Mouse (Mus musculus): ENCODE results near the gene AI464131. TPM values are rescaled to one million over a fixed set of nuclear protein-coding genes. Genes with fewer than 3 reads are reported as not detected.

The AI464131 gene
- polyA plus RNA-seq, 1 experiment from 2014 or later = 0.98 TPM

GRCm38 (mm10) chr4:41522136-41522535, 19.3 kb upstream of the AI464131 start:
- H3K4me3 ChIP-seq = no peak overlapping the region
- peaks cover 50% of the 10 kb centered on the region for H3K27me3 ChIP-seq (replicated peaks)
- no peaks in the 10 kb centered on the region for H3K9me3 ChIP-seq (replicated peaks)
- WGBS (ENCODE audit: insufficient replicate concordance) = 83% methylated on average over 6 of the region's 6 CpGs
- H3K36me3 ChIP-seq = no peaks in the 10 kb centered on the region
- H3K9ac ChIP-seq = no peak overlapping the region
- no peak overlapping the region for H3K4me2 ChIP-seq
- no peak for ATAC-seq
- no peaks in the 10 kb centered on the region for H3K4me1 ChIP-seq
- H3K27ac ChIP-seq = no peak overlapping the region

DNA sequence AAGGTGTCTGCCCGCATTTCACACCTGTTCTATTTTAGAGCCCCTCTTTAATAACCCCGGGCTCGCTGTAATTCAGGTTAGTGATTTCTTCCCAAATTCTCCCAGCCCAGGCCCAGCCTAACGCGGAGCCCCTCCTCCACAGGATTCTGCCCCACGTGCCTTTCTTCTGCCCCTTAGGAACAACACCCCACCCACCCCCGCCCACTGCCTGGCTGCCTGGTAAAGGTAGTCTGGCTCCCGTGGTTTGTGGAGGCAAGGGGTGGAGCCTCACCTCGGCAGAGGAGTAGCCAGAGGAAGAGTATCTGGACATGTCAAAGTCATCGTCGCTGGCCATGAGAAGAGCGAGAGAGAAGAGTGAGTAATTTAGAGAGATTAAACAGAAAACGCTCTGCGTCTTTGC, 17.8 kb upstream of the AI464131 start:
- WGBS (ENCODE audit: insufficient replicate concordance) = 33% methylated on average over 14 of the region's 14 CpGs
- ATAC-seq = no peak
- no peaks in the 10 kb centered on the region for H3K4me1 ChIP-seq

GRCm38 (mm10) chr4:41519195-41519594, 16.3 kb upstream of the AI464131 start:
- no peaks in the 10 kb centered on the region for H3K4me1 ChIP-seq
- no peak for ATAC-seq
- H3K9me3 ChIP-seq (replicated peaks) = no peaks in the 10 kb centered on the region
- 81% methylated on average over 5 of the region's 5 CpGs for WGBS (ENCODE audit: insufficient replicate concordance)
- no peak overlapping the region for H3K27ac ChIP-seq
- no peak overlapping the region for H3K4me2 ChIP-seq
- H3K4me3 ChIP-seq = no peak overlapping the region
- no peaks in the 10 kb centered on the region for H3K36me3 ChIP-seq
- no peak overlapping the region for H3K9ac ChIP-seq
- peaks cover 49% of the 10 kb centered on the region for H3K27me3 ChIP-seq (replicated peaks)

More for the DNA sequence above, 17.8 kb upstream of the AI464131 start:
- Histone ChIP-seq H3K4me2 (no peak overlapping the region), H3K27ac (no peak overlapping the region), H3K27me3 (replicated peaks) (peaks cover 42% of the 10 kb centered on the region), H3K9ac (no peak overlapping the region), H3K9me3 (replicated peaks) (no peaks in the 10 kb centered on the region), H3K36me3 (no peaks in the 10 kb centered on the region), H3K4me3 (no peak overlapping the region)

DNA sequence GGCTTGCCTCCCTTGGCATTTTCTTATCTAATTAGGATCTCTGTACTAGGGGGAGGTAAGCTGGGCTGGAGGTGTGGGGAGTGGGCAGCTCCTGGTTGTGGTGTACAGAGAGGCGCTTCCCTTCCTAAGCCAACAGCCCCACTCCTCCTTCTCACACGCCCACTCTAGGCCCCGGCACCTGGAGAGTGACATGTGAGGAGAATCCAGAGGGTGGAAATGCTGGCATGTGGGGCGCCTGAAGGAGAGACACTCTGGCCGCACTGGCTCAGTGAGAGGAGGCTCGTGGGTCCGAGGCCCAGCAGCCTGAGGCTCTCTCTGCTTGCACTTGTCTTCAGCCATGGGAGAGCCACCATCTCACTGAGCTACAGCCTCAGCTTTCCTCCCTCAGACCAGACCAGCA, 15.5 kb upstream of the AI464131 start:
- WGBS (ENCODE audit: insufficient replicate concordance) = 64% methylated on average over 7 of the region's 7 CpGs
- Histone ChIP-seq H3K4me3 (no peak overlapping the region), H3K27ac (no peak overlapping the region), H3K4me1 (no peaks in the 10 kb centered on the region), H3K9me3 (replicated peaks) (no peaks in the 10 kb centered on the region), H3K4me2 (no peak overlapping the region), H3K9ac (no peak overlapping the region), H3K27me3 (replicated peaks) (peaks cover 54% of the 10 kb centered on the region), H3K36me3 (no peaks in the 10 kb centered on the region)
- ATAC-seq = no peak

DNA sequence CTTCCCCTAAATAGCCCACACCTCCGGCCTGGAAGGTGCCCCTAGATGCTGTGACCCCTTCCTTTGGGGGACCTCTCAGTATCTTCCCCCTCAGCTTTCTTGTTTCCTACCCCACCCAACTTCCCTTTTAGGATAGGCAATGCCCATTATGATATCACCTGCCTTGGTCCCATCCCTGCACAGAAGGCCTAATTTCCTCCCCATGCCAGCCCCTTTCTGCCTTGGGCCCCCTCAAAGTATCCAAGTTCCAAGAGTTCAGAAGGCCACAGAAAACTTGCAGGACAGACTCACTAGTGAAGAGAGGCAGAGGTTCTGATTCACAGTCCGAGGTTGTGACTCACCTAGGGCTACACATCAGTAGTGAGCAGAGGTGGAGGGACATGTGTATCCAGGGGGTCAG, 14.4 kb upstream of the AI464131 start, which contains the start of gene 1110017D15Rik:
Gene 1110017D15Rik (minus strand): TSS at position 101 of the 400 bp plus-strand sequence.
- Histone ChIP-seq H3K36me3 (no peaks in the 10 kb centered on the region), H3K4me1 (no peaks in the 10 kb centered on the region), H3K9me3 (replicated peaks) (no peaks in the 10 kb centered on the region), H3K27ac (no peak within 1 kb of the TSS), H3K27me3 (replicated peaks) (peaks cover 60% of the 10 kb centered on the region), H3K4me2 (no peak within 1 kb of the TSS), H3K9ac (no peak within 1 kb of the TSS), H3K4me3 (no peak within 1 kb of the TSS)
- no peak for ATAC-seq
- 55% methylated on average over 2 of the region's 2 CpGs for WGBS (ENCODE audit: insufficient replicate concordance)

DNA sequence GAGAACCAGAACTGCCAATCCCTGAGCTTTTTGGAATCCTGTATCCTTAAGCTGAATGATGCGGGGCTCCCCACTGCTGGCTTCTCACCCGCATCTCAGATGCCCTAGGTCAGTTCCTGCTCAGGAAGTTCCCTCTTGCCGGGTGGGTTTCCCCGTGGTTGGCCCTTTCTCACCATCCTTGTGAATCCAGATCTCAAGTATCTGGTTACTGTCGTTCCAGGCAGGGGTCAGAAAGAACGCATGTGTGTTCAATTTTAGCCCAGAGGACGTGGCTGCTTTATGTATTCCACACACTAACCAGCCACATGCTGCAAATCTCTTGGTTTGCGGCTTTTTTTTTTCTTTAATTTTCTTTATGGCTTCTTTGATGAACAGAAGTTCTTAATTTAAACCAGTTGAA, 10.8 kb upstream of the AI464131 start:
- WGBS (ENCODE audit: insufficient replicate concordance) = 26% methylated on average over 8 of the region's 8 CpGs
- Histone ChIP-seq H3K27ac (no peak overlapping the region), H3K4me3 (no peak overlapping the region), H3K36me3 (no peaks in the 10 kb centered on the region), H3K9me3 (replicated peaks) (no peaks in the 10 kb centered on the region), H3K27me3 (replicated peaks) (peaks cover 66% of the 10 kb centered on the region), H3K9ac (no peak overlapping the region), H3K4me1 (no peaks in the 10 kb centered on the region), H3K4me2 (no peak overlapping the region)
- ATAC-seq = no peak

GRCm38 (mm10) chr4:41513309-41513708, 10.4 kb upstream of the AI464131 start:
- Histone ChIP-seq H3K27ac (no peak overlapping the region), H3K9ac (no peak overlapping the region), H3K36me3 (no peaks in the 10 kb centered on the region), H3K4me2 (no peak overlapping the region), H3K4me3 (no peak overlapping the region), H3K9me3 (replicated peaks) (no peaks in the 10 kb centered on the region), H3K4me1 (no peaks in the 10 kb centered on the region), H3K27me3 (replicated peaks) (peaks cover 68% of the 10 kb centered on the region)
- 48% methylated on average over 4 of the region's 4 CpGs for WGBS (ENCODE audit: insufficient replicate concordance)
- ATAC-seq = no peak

- WGBS (ENCODE audit: insufficient replicate concordance) = 40% methylated on average over 7 of the region's 7 CpGs
- Histone ChIP-seq H3K4me1 (peaks cover 21% of the 10 kb centered on the region), H3K9me3 (replicated peaks) (no peaks in the 10 kb centered on the region), H3K36me3 (no peaks in the 10 kb centered on the region), H3K27ac (no peak overlapping the region), H3K4me2 (no peak overlapping the region), H3K9ac (no peak overlapping the region), H3K27me3 (replicated peaks) (peaks cover 63% of the 10 kb centered on the region), H3K4me3 (no peak overlapping the region)
- ATAC-seq = no peak
These were observed 5.1 kb upstream of the AI464131 start for GRCm38 (mm10) chr4:41507998-41508397.

- Histone ChIP-seq H3K4me3 (peak overlapping the region; percentile 53), H3K27ac (no peak overlapping the region), H3K9me3 (replicated peaks) (no peaks in the 10 kb centered on the region), H3K27me3 (replicated peaks) (peaks cover 60% of the 10 kb centered on the region), H3K36me3 (no peaks in the 10 kb centered on the region), H3K4me2 (peak overlapping the region; percentile 83), H3K9ac (peak overlapping the region; percentile 56), H3K4me1 (peaks cover 27% of the 10 kb centered on the region)
- ATAC-seq = no peak
- 8% methylated on average over 22 of the region's 22 CpGs for WGBS (ENCODE audit: insufficient replicate concordance)
These were observed 4.5 kb upstream of the AI464131 start for GRCm38 (mm10) chr4:41507326-41507924.

GRCm38 (mm10) chr4:41506906-41507305, 4.0 kb upstream of the AI464131 start:
- Histone ChIP-seq H3K27me3 (replicated peaks) (peaks cover 61% of the 10 kb centered on the region), H3K4me2 (peak overlapping the region; percentile 83), H3K27ac (no peak overlapping the region), H3K9me3 (replicated peaks) (no peaks in the 10 kb centered on the region), H3K4me3 (peak overlapping the region; percentile 53), H3K4me1 (peaks cover 32% of the 10 kb centered on the region), H3K9ac (peak overlapping the region; percentile 56), H3K36me3 (no peaks in the 10 kb centered on the region)
- peak; percentile 58 for ATAC-seq
- under 1% methylated on average over 29 of the region's 29 CpGs for WGBS (ENCODE audit: insufficient replicate concordance)

DNA sequence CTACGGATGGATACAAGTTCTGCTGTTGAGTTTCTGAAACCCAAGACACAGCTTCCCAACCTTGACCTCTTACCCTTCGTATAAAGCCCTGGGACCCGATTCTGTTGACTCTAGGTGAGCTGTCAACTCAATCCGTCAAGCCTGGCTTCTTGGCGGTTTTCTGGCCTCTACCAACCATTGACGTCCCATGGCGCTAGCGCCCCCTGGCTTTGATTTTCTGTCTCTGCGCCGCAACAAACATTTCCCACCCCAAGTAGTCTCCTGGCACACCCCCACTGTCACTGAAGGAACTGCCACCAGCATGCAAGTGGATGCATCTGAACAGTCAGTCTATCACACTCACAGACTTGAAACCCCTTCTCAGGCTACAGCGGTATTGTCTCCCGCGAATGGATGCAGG, 3.3 kb upstream of the AI464131 start:
- peaks cover 32% of the 10 kb centered on the region for H3K4me1 ChIP-seq
- peak overlapping the region; percentile 56; the same call in 1 of the 2 replicates for H3K9ac ChIP-seq
- no peak for ATAC-seq

GRCm38 (mm10) chr4:41505131-41505551, 2.3 kb upstream of the AI464131 start:
- Histone ChIP-seq H3K36me3 (no peaks in the 10 kb centered on the region), H3K9ac (no peak overlapping the region), H3K4me3 (no peak overlapping the region), H3K4me1 (peaks cover 32% of the 10 kb centered on the region), H3K9me3 (replicated peaks) (no peaks in the 10 kb centered on the region), H3K4me2 (no peak overlapping the region), H3K27me3 (replicated peaks) (peaks cover 62% of the 10 kb centered on the region), H3K27ac (no peak overlapping the region)
- WGBS (ENCODE audit: insufficient replicate concordance) = 37% methylated on average over 11 of the region's 11 CpGs
- no peak for ATAC-seq

More for the DNA sequence above, 3.3 kb upstream of the AI464131 start:
- H3K27ac ChIP-seq = no peak overlapping the region
- H3K4me3 ChIP-seq = peak overlapping the region; percentile 53
- H3K9me3 ChIP-seq (replicated peaks) = no peaks in the 10 kb centered on the region
- H3K4me2 ChIP-seq = peak overlapping the region; percentile 83
- H3K36me3 ChIP-seq = no peaks in the 10 kb centered on the region
- WGBS (ENCODE audit: insufficient replicate concordance) = 11% methylated on average over 13 of the region's 13 CpGs
- peaks cover 61% of the 10 kb centered on the region for H3K27me3 ChIP-seq (replicated peaks)

DNA sequence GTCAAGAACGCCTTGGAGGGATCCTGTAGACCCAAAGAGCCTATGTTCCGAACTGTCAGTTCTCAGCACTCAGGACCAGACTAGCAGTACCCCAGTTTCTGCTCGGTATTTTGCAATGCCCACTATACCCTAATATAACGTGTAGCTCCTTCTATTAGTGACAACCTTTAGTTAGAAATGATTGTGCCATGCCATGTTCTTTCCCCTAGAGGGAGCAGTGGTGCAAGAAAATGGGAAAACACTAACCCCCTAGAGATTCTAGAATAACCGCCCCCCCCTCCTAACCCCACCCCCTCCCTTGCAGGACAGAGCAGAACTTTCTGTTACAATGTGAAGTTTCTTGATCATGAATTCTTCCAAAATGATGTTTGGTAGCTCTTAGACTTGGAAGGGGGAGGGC, 1.4 kb upstream of the AI464131 start:
- no peak overlapping the region for H3K27ac ChIP-seq
- H3K9ac ChIP-seq = no peak overlapping the region
- H3K36me3 ChIP-seq = no peaks in the 10 kb centered on the region
- no peak overlapping the region for H3K4me2 ChIP-seq
- no peak for ATAC-seq
- peaks cover 62% of the 10 kb centered on the region for H3K27me3 ChIP-seq (replicated peaks)
- peaks cover 32% of the 10 kb centered on the region for H3K4me1 ChIP-seq
- 66% methylated on average over 5 of the region's 5 CpGs for WGBS (ENCODE audit: insufficient replicate concordance)
- no peaks in the 10 kb centered on the region for H3K9me3 ChIP-seq (replicated peaks)
- H3K4me3 ChIP-seq = no peak overlapping the region
